Mouse (Mus musculus) spleen, adult 2 months (tissue): Measurements from ENCODE around the gene Prkca.

Experiments used
- CTCF ChIP-seq: fragments of 200-500 bp; IDR thresholded peaks from 2 replicates; pipeline ENCODE4 v1.5.1; 2011; ENCODE audit warnings: mild to moderate bottlenecking, inconsistent platforms; ENCODE audit not compliant: insufficient read depth, insufficient read length, insufficient replicate concordance; ENCODE audit errors: extremely low read depth
- POLR2A ChIP-seq: fragments of 200-500 bp; IDR thresholded peaks from 2 replicates; pipeline ENCODE4 v1.6.1; 2011; ENCODE audit warnings: low read depth, low read length, inconsistent platforms

DNA sequence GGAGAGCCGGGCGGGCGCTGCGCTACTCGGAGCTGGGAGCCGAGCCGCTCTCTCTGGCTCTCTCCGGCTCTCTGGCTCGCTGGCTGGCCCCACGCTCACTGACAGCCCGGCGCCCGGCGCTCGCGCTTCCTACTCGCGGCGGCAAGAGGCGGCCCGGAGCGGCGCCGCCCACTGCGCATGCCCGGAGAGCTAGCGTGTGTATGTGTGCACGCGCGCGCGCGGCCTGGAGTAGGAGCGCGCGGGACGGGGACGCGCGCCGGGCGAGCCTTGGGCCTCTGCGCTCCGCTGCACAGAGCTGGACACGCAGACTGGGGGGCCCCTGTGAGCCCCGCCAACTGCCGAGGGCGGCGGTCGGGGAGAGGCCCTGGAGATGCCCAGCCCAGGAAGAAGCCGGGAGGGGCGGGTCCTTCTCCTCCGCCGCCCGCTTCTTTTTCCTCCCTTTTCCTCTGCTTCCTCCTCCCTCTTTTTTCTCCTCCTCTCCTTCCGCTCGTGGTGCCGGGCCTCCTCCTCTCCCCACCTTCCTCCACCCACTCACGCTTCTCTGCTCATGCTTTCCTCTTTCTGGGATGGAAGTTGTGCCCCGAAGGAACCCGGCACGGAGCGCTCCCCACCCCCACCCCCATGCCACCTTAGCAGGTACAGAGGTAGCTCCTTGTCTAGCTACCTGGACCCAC lies at the start of gene Prkca:
- TF ChIP-seq POLR2A (peak; percentile 61), CTCF (no peak)
